Mouse (Mus musculus): Measurements from ENCODE around the gene Tsen34. TPM values are rescaled to one million over a fixed set of nuclear protein-coding genes. Genes with fewer than 3 reads are reported as not detected.

Tsen34 gene
- 97.1 and 101 TPM in 2 replicates for total RNA-seq (2021)
- long read RNA-seq, experiment 1, transcript Tsen34-204 (5 exons, 1,779 nt), result minor isoform, 78 of 223 reads
- long read RNA-seq, experiment 1, transcript Tsen34-202 (4 exons, 1,319 nt), result major isoform, 91 of 223 reads
- long read RNA-seq, experiment 1, partial matches to known transcripts, result 17 of 223 reads
- long read RNA-seq, experiment 1, other reads (novel, unspliced or antisense), result 37 of 223 reads
- long read RNA-seq, experiment 2, transcript Tsen34-202 (4 exons, 1,319 nt), result minor isoform, 52 of 148 reads
- long read RNA-seq, experiment 2, transcript Tsen34-204 (5 exons, 1,779 nt), result major isoform, 63 of 148 reads
- long read RNA-seq, experiment 2, partial matches to known transcripts, result 9 of 148 reads
- long read RNA-seq, experiment 2, other reads (novel, unspliced or antisense), result 24 of 148 reads

- DNase-seq, result no peak
Observed at GRCm38 (mm10) chr7:3692382-3692986, at the start of gene Tsen34. TSS of gene Tsen34 (plus strand) at chr7:3692863.

- DNase-seq, result no peak
Observed at GRCm38 (mm10) chr7:3643412-3643811, 49.3 kb upstream of the Tsen34 start.

DNA sequence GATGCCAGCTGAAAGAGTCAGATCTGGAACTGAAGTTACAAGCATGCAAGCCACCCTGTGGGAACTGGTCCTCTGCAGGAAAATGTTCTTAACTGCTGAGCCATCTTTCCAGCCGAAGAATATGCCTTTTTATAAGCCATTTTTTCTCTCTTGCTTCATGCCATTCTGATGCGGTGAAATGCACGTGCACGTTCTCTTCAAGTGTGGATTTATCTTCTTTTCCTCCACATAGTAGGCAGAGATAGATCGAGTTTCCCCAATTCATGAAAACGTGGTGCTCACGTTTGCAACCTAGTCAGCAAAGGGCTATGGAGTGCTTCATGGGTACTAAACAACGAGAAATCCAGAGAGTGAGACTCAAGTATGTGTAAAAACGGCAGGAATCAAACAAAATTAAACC lies 48.8 kb upstream of the Tsen34 start:
- DNase-seq, result no peak

DNA sequence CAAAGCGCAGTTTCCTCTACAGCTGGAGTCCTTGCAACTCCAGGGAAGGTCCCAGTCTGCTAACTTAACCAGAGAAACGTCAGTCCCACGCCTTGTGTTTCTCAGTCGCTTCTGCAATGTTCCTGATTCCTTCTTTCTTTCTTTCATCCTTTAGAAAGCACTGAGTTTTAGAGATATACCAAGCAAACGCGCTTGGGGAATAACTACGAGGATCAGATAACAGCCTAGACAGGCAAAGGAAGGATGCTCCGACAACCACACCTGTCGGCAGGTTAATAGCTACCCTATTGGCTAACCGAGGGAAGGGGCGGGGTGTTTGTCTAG lies 48.4 kb upstream of the Tsen34 start:
- no peak for DNase-seq

- DNase-seq, result peak; percentile 98
Observed at GRCm38 (mm10) chr7:3644672-3645487, 47.8 kb upstream of the Tsen34 start, which contains the start of gene Cnot3. TSS of gene Cnot3 (plus strand) at chr7:3645268.

- DNase-seq, result no peak
Observed at GRCm38 (mm10) chr7:3645488-3646025, 47.1 kb upstream of the Tsen34 start.

DNA sequence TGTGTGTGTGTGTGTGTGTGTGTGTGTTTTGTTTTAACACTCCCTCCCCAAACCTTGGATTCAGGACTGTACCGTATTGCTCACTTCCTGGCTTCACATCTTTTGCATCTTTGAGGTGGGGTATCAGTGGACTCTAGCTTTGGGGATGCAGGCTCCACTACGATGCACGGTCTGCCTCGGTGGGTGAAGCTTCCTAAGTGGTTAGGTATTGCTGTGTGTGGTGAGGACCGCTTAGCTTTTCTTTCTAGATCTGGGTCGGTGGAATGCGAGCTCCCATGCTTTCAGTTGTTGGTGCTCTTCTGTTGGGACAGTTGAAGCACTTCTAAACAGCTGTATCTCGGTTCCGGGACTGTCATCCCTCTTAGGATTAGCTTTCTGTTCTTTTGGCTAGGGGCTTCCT lies 46.5 kb upstream of the Tsen34 start:
- DNase-seq, result no peak

GRCm38 (mm10) chr7:3646641-3647040 lies 46.0 kb upstream of the Tsen34 start:
- no peak for DNase-seq

GRCm38 (mm10) chr7:3656966-3657365 lies 35.7 kb upstream of the Tsen34 start:
- DNase-seq, result no peak

GRCm38 (mm10) chr7:3658578-3658977 lies 34.1 kb upstream of the Tsen34 start:
- no peak for DNase-seq

- peak; percentile 34 for DNase-seq
Observed at GRCm38 (mm10) chr7:3664524-3665214, 28.0 kb upstream of the Tsen34 start.

- DNase-seq, result peak; percentile 97
Observed at GRCm38 (mm10) chr7:3665215-3666114, 27.2 kb upstream of the Tsen34 start, which contains the start of gene Leng1. TSS of gene Leng1 (minus strand) at chr7:3665840.

DNA sequence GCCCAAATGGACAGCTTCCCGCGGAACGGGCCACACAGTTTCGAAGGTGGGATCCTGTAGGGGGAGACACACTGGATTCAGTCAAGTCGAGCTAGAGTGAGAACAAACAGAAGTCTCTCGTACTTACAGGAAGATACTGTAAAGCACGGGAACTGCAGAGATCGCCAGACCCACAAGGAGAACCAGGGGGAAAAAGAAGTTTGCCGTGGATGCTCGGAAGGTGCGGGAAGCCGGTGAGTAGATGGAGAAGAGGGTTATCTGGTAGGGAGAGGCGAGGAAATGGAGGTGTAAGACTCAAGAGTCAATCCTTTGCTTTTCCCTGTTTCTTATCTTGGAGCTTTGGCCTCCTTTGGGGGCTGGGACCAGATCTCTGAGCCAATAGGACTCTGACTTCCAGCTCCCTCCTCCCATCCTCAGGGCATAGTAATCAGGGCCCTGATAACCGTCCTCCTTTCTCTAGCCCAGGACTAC lies 25.7 kb upstream of the Tsen34 start:
- peak; percentile 54 for DNase-seq

- DNase-seq, result peak; percentile 91
Observed at GRCm38 (mm10) chr7:3674507-3675227, 18.0 kb upstream of the Tsen34 start.

DNA sequence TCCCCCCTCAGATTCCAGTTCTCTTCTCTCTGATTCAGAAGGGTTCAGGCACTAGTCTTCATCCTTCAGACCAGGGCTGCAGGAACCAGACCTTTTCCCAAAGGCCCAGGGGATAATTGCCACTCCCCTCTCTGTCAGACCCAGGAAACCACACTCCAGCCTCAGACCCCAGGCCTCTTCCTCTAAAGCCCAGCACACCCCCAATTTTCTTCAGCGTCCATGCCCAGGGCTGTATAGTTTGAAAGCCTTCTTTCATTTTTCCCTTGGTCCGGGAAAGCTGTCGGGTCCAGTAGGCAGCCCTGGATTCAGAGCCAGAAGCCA lies 17.5 kb upstream of the Tsen34 start:
- DNase-seq, result no peak

DNA sequence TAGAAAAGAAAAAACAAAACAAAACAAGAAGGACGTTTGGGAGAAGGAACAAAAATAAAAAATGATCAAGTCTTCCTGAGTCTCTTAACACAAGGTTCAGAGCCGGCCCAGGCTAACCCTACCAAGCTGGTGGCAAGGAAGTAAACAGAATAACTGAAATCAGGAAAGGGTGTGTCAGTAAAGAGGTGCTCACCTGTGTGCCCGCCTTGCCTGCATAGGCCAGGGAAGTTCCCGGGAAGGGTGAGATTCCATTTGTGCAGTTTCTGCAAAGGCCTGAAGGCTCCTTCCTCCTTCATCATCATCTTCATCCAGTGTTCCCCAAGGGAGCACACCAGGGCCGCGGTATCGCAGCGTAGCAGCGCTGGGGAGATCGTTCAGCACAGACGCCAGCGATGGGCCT lies 16.3 kb upstream of the Tsen34 start:
- no peak for DNase-seq

DNA sequence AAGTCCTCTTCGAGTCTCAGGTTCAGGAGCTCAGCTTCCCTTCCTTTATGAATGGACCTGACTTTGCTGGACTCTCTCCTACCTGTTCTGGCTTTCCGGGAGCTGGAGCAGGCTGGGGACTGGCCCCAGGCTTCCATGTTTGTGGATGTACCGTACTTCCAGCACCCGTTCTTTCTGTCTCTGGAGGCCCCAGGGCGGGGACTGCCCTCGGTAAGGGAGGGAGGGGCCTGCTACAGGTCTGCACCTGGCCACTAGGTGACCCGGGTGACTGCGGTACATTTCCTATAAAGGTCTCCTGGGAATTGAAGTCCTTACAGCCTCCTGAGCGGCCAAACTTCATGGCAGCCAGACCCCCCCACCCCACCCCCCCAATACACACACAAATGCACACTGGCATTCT lies 15.3 kb upstream of the Tsen34 start, which contains the start of gene Tmc4:
Gene Tmc4, minus strand, starts transcription at position 212 of the 400 bp plus-strand sequence.
- DNase-seq, result no peak

DNA sequence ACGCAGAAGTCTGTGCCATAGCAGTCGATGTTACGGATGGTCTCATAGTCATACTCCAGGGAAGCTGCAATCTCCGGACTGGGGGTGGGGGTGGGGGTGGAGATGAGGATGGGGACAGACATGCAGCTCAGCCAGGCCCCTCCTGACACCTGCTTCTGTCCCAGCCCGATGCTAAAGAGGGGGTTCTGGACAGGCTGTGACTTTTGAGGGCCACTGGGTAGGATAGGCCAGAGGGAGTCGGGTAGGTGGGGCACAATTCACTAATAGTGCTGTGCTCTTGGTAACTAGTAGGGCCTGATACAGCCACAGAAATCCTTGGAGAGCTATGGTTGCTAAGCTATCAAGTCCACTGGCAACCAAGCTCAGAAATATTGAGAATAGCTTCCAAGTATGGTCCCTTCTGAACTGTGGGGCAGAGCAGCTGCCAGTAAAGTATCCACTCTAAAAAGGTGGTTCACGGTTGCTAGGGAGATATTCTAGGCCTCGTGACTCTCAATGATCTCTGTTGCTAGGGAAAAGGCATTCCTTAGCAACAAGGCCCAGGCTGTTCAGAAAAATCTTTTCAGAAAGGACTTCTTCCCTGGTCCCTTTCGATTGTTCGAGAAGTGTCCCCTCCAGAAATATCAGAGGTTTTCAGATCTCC lies 8.6 kb upstream of the Tsen34 start:
- no peak for DNase-seq

GRCm38 (mm10) chr7:3684698-3685097 lies 8.0 kb upstream of the Tsen34 start:
- DNase-seq, result no peak
